In the genomic region with DNA sequence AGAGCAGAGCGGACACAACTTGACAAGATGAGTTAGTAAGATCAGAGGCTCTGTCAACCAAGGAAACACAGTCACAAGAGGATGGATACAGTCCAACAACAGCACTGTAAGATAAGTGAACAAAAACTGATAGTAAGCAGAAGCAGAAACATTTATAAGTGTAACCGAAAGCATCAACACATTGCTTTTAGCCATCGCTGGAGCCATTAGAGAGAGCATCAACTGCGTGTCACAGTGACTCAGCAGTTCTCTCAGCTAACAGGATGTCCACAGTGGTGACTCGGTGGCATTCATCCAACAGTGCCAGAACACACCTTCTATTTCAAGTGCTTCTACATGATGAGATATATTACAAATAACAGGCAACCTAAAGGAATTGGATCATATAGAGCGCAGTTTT, we compare ENCODE assay signal across 29 mouse cellular contexts. TPM values are rescaled to one million over a fixed set of nuclear protein-coding genes. Genes with fewer than 3 reads are reported as not detected.
A peak's percentile ranks its signal among the peaks of the same experiment; 100 is the strongest.
DNase-seq lines count a peak whose midpoint lies in the region; ATAC-seq and TF ChIP-seq lines count a peak whose summit lies in the region.
"Had no signal": no experiment of that assay in that cellular context is flagged by ENCODE, and none has a peak within 500 bp of the region (broad histone marks: within the 10 kb centered on the region; RNA-seq: fewer than 3 reads in every experiment).

No protein-coding gene starts in this region.

- TF ChIP-seq CTCF in cerebellum, adult 2 months (IDR thresholded peaks at IDR 0.05; ENCODE audit: borderline replicate concordance, insufficient read depth, low read depth, low read length), result no peak
- TF ChIP-seq CTCF in embryonic fibroblast, embryonic 13.5 days (IDR thresholded peaks at IDR 0.05; ENCODE audit: borderline replicate concordance, insufficient read depth, low read length), result no peak

- no peaks in the 10 kb centered on the region for H3K9me3 ChIP-seq in ES-E14 (ENCODE audit: control insufficient read depth, insufficient read depth, low read depth, low read length)
- H3K9me3 ChIP-seq in midbrain, embryonic 14.5 days (ENCODE audit: control insufficient read depth, low read length), result no peaks in the 10 kb centered on the region
- H3K9me3 ChIP-seq: embryonic facial prominence, embryonic 10.5 days; forebrain, embryonic 12.5 days; heart, embryonic 13.5 days; intestine, embryonic 15.5 days; midbrain, embryonic 15.5 days; neural tube, embryonic 15.5 days had no signal

- no peak overlapping the region for H3K4me3 ChIP-seq in ES-E14 (ENCODE audit: insufficient read depth in 1 of 2, low read depth in 1 of 2, low read length in 2 of 2, poor library complexity in 1 of 2, severe bottlenecking in 1 of 2)
- no peak overlapping the region for H3K4me3 ChIP-seq in cerebellum, adult 2 months (replicated peaks; ENCODE audit: insufficient read depth, low read depth, low read length)
- no peak overlapping the region for H3K4me3 ChIP-seq in embryonic fibroblast, embryonic 13.5 days (ENCODE audit: insufficient read depth, low read length)
- no peak overlapping the region for H3K4me3 ChIP-seq in midbrain, embryonic 14.5 days (replicated peaks; ENCODE audit: low read depth, low read length)
- H3K4me3 ChIP-seq: embryonic facial prominence, embryonic 10.5 days; forebrain, embryonic 12.5 days; heart, embryonic 13.5 days; intestine, embryonic 15.5 days; midbrain, embryonic 15.5 days; neural tube, embryonic 15.5 days had no signal

- no peak for TF ChIP-seq POLR2A in cerebellum, adult 2 months (IDR thresholded peaks at IDR 0.05; ENCODE audit: borderline replicate concordance, insufficient read depth, low read length)
- no peak for TF ChIP-seq POLR2A in embryonic fibroblast, embryonic 13.5 days (IDR thresholded peaks at IDR 0.05; ENCODE audit: low read depth, low read length)

- no peaks in the 10 kb centered on the region for H3K27me3 ChIP-seq in cerebellum, adult 2 months (ENCODE audit: control insufficient read depth, insufficient read depth, low read length)
- no peaks in the 10 kb centered on the region for H3K27me3 ChIP-seq in midbrain, embryonic 14.5 days (ENCODE audit: control insufficient read depth, insufficient read depth, low read length)
- H3K27me3 ChIP-seq: forebrain, embryonic 12.5 days; heart, embryonic 13.5 days; intestine, embryonic 15.5 days; midbrain, embryonic 15.5 days; neural tube, embryonic 15.5 days had no signal

- H3K4me2 ChIP-seq in midbrain, embryonic 14.5 days (ENCODE audit: low read length), result no peak overlapping the region
- H3K4me2 ChIP-seq: forebrain, embryonic 12.5 days; heart, embryonic 13.5 days; hindbrain, embryonic 14.5 days; intestine, embryonic 15.5 days; liver, embryonic 11.5 days; midbrain, embryonic 15.5 days; neural tube, embryonic 15.5 days had no signal

- in situ Hi-C loops in ES-E14 (cut with MboI; ENCODE audit: low sequenced_read_pairs in 2 of 2, unreplicated experiment in 2 of 2), result no loop called here

- no peaks in the 10 kb centered on the region for H3K36me3 ChIP-seq in ES-E14 (ENCODE audit: control insufficient read depth, insufficient read depth, low read length, poor library complexity, severe bottlenecking)
- no peaks in the 10 kb centered on the region for H3K36me3 ChIP-seq in midbrain, embryonic 14.5 days (ENCODE audit: control insufficient read depth, insufficient read depth, low read length)
- H3K36me3 ChIP-seq: embryonic facial prominence, embryonic 10.5 days; forebrain, embryonic 12.5 days; heart, embryonic 13.5 days; intestine, embryonic 15.5 days; midbrain, embryonic 15.5 days; neural tube, embryonic 15.5 days had no signal

- no peak overlapping the region for H3K9ac ChIP-seq in ES-E14 (ENCODE audit: insufficient read depth, low read depth, low read length, poor library complexity, severe bottlenecking)
- no peak overlapping the region for H3K9ac ChIP-seq in midbrain, embryonic 14.5 days (replicated peaks; ENCODE audit: low read length)
- H3K9ac ChIP-seq: forebrain, embryonic 12.5 days; heart, embryonic 13.5 days; hindbrain, embryonic 14.5 days; intestine, embryonic 15.5 days; midbrain, embryonic 15.5 days; neural tube, embryonic 15.5 days had no signal

- no peak for ATAC-seq in cerebellum, adult (ENCODE audit: insufficient number of reproducible peaks, low FRiP score, low TSS enrichment)
- no peak for ATAC-seq in midbrain, embryonic 14.5 days (ENCODE audit: low FRiP score, low TSS enrichment)
- ATAC-seq: intestine, embryonic 15.5 days; midbrain, embryonic 15.5 days; Patski had no signal

- DNase-seq in cerebellum, adult 11 months, result peak; percentile 43
- no peak for DNase-seq in ES-E14 (ENCODE audit: low read depth, low spot score)
- peak; percentile 46 to 72 for DNase-seq in cerebellum, adult 2 months
- no peak for DNase-seq in right cerebral cortex, adult 18-20 months
- no peak for DNase-seq in spleen, postnatal 4 days (ENCODE audit: low spot score in 2 of 2)
- no peak for DNase-seq in midbrain, embryonic 14.5 days
- DNase-seq: adrenal gland, postnatal 14 days; gastrocnemius, postnatal 10 days; heart, adult 18-20 months; heart, postnatal 36 days; kidney, postnatal 4 days; lung, adult 18-20 months; right cerebral cortex, postnatal 4 days; thymus, postnatal 14 days had no signal

- H3K4me1 ChIP-seq in ES-E14 (ENCODE audit: control insufficient read depth in 2 of 2, insufficient read depth in 2 of 2, low read length in 2 of 2, poor library complexity in 1 of 2), result no peaks in the 10 kb centered on the region
- peaks cover 14% of the 10 kb centered on the region for H3K4me1 ChIP-seq in cerebellum, adult 2 months (ENCODE audit: control insufficient read depth, insufficient read depth, low read length)
- H3K4me1 ChIP-seq in embryonic fibroblast, embryonic 13.5 days (ENCODE audit: control insufficient read depth, insufficient read depth, low read length), result no peaks in the 10 kb centered on the region
- no peaks in the 10 kb centered on the region for H3K4me1 ChIP-seq in midbrain, embryonic 14.5 days (ENCODE audit: control insufficient read depth, insufficient read depth, low read length)
- H3K4me1 ChIP-seq: forebrain, embryonic 12.5 days; heart, embryonic 13.5 days; intestine, embryonic 15.5 days; midbrain, embryonic 15.5 days; neural tube, embryonic 15.5 days had no signal

- no peak overlapping the region for H3K27ac ChIP-seq in ES-E14 (ENCODE audit: insufficient read depth, low read depth, low read length, poor library complexity, severe bottlenecking)
- no peak overlapping the region for H3K27ac ChIP-seq in cerebellum, adult 2 months (ENCODE audit: insufficient read depth, low read length)
- peak overlapping the region; percentile 11; the same call in 1 of the 2 replicates for H3K27ac ChIP-seq in embryonic fibroblast, embryonic 13.5 days (ENCODE audit: insufficient read depth, low read length)
- no peak overlapping the region for H3K27ac ChIP-seq in midbrain, embryonic 14.5 days (replicated peaks; ENCODE audit: low read depth, low read length)
- H3K27ac ChIP-seq: embryonic facial prominence, embryonic 10.5 days; forebrain, embryonic 12.5 days; heart, embryonic 13.5 days; hindbrain, embryonic 14.5 days; intestine, embryonic 15.5 days; midbrain, embryonic 15.5 days; neural tube, embryonic 15.5 days had no signal

- 54% methylated on average over 6 of the region's 6 CpGs for WGBS in cerebellum, adult 2 months
- WGBS in midbrain, embryonic 14.5 days, result 91% methylated on average over 6 of the region's 6 CpGs

TF ChIP-seq in ES-E14, 5 proteins besides CTCF, POLR2A, EP300 and RAD21:
- TF ChIP-seq ZNF384 (IDR thresholded peaks at IDR 0.05; ENCODE audit: low read depth, low read length) (no peak), HCFC1 (IDR thresholded peaks at IDR 0.05; ENCODE audit: borderline replicate concordance, insufficient read depth, low read length) (no peak), MAFK (IDR thresholded peaks at IDR 0.05; ENCODE audit: insufficient read depth, low read depth, low read length) (peak; percentile 80; the same call in 1 of the 2 replicates)
TF ChIP-seq in ES-E14: peak in this region for 1.

RNA-seq across cellular contexts. Expression of gene Kcnj6, which starts 41.1 kb away (rescaled TPM):
- not detected in 2 replicates for total RNA-seq in ES-E14 (2012; rRNA removed)
- 11.6 and 13.5 TPM in 2 replicates for polyA plus RNA-seq in cerebellum, adult 2 months (2012; rRNA removed)
- polyA plus RNA-seq in embryonic fibroblast, embryonic 13.5 days (2011; ENCODE audit: insufficient read length, low read depth, missing spikeins), result not detected in 2 replicates
- 3.3 and 4.6 TPM in 2 replicates for polyA plus RNA-seq in midbrain, embryonic 14.5 days (2014; fragmentation: Nextera tagmentation; extraction: Ambion mirVana)
- total RNA-seq: common myeloid progenitor, adult 5-6 weeks; gastrocnemius, postnatal 10 days; heart, adult 18-20 months; heart, postnatal 36 days; megakaryocyte progenitor cell, adult 5-6 weeks had no signal
- polyA plus RNA-seq: kidney, embryonic 14.5 days; limb, embryonic 11.5 days; liver, embryonic 11.5 days; Patski had no signal

Comparison
In these comparisons a context has a peak if more than half of its experiments do, and no peak if none do; other contexts are left out.
1. DNase-seq: peak in cerebellum, adult 11 months (single experiment) and cerebellum, adult 2 months (2 of 2); none in ES-E14 (single experiment), right cerebral cortex, adult 18-20 months (single experiment), spleen, postnatal 4 days (0 of 2) and midbrain, embryonic 14.5 days (single experiment).